Mouse (Mus musculus): Measurements from ENCODE around the gene Rd3.

DNA sequence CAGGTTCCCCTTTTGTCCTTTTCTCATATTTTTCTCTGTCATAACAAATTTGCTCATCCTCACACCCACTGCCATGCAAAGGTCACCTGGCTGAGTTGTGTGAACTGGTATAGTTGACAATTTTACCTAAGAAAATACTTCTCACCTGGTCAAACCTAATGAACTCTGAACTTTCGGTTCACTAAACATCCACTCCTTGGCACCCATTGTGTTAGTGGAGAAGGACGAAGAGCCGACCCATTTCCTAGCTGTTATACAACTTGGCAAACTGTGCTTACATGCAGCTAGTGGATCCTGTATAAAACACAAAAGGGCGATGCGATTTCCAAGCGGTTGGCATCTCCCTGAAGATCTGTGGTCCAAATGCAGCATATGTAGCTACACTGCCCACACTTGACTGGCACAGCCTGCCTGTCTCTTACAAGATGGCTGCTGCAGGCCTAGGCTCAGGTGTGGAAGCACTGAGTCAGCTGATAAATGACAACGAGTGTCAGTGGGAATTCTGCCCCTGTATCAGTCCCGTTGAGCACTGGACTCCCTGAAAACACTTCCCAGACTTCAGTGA, 19.5 kb downstream of the Rd3 start:
- TF ChIP-seq CTCF (IDR thresholded peaks at IDR 0.05; ENCODE audit: borderline replicate concordance, insufficient read depth, low read depth, low read length) (no peak), POLR2A (IDR thresholded peaks at IDR 0.05; ENCODE audit: borderline replicate concordance, insufficient read depth, low read length) (no peak)

Data from cerebellum, adult 2 months (tissue).